Mouse (Mus musculus) megakaryocyte, embryonic 14.5 days (primary cell): ENCODE data around the gene Uri1. TPM values are rescaled to one million over a fixed set of nuclear protein-coding genes. Genes with fewer than 3 reads are reported as not detected.

Experiments
- H3K27me3 ChIP-seq: replicated peaks from 2 replicates; pipeline ENCODE3; 2012; ENCODE audit warnings: inconsistent platforms
- H3K36me3 ChIP-seq: replicated peaks from 2 replicates; pipeline ENCODE3; 2012; ENCODE audit warnings: low read length, inconsistent platforms, mixed read lengths
- H3K4me1 ChIP-seq: 2 replicates; pipeline ENCODE4 v1.6.1; 2012; ENCODE audit warnings: inconsistent platforms
- H3K4me3 ChIP-seq: replicated peaks from 2 replicates; pipeline ENCODE3; 2012; ENCODE audit warnings: moderate library complexity, mild to moderate bottlenecking, inconsistent platforms
- H3K9me3 ChIP-seq: 2 replicates; pipeline ENCODE4 v1.6.1; 2012; ENCODE audit warnings: inconsistent platforms
- FLI1 ChIP-seq: IDR thresholded peaks from 2 replicates; pipeline ENCODE4 v1.6.1; 2012; ENCODE audit warnings: low read length, inconsistent platforms, mixed read lengths
- GATA1 ChIP-seq: IDR thresholded peaks from 3 replicates; pipeline ENCODE4 v1.6.1; 2012; ENCODE audit warnings: mixed read lengths, low read length, inconsistent platforms, borderline replicate concordance
- polyA plus RNA-seq: library from polyadenylated mRNA; stranded (reverse); fragments of >175 nt; gene quantifications from 2 replicates; pipeline ENCODE4 v1.2.3, GENCODE M21; 2012; ENCODE audit warnings: low replicate concordance; ENCODE audit not compliant: insufficient read depth

Uri1 gene
- 2.9 and 5.6 TPM in 2 replicates for polyA plus RNA-seq

DNA sequence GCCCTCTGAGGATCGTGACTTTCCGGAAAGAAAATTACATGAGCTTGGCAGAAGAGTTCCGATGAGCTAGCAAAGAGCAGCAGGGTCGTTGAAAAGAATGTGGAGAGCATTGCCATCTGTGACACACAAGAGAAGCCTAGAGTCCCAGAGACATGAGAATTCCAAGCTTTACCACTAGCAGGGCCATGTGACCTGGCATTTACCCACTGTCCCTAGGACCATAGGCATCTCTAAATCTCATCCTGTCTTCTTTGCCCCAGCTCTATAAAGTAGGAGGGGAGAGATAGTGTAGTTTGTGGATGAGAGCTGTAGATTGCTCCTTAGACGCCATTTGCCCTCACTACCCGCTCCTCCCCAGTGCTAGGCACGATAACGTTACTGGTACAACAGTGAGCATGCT, at the start of gene Uri1:
Gene Uri1, minus strand, starts transcription at position 101 of the 400 bp plus-strand sequence.
- H3K27me3 ChIP-seq, result peaks cover 6% of the 10 kb centered on the region
- H3K4me1 ChIP-seq, result peaks cover 7% of the 10 kb centered on the region
- no peaks in the 10 kb centered on the region for H3K9me3 ChIP-seq
- H3K4me3 ChIP-seq, result no peak within 1 kb of the TSS
- TF ChIP-seq GATA1, result no peak
- no peak for TF ChIP-seq FLI1
- H3K36me3 ChIP-seq, result no peaks in the 10 kb centered on the region

DNA sequence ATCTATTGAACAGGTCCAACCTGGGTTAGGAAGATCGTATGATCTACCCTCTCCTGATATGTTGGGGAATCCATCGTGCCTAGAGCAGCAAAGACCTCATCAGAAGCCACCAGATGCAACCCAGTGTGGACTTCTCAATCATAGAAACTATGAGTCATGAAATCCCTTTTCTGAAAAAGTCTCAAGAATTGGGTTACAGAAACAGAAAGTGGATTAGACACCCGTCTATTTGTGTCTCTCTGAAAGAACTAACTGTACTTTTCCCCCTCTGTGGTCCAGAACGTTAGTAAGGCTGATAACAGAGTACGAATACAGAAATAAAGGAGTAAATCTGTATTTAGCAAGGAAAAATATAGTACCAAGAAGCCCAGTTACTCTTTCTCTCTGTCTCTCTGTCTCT, 47.7 kb upstream of the Uri1 start:
- TF ChIP-seq FLI1 (no peak), GATA1 (no peak)
- no peaks in the 10 kb centered on the region for H3K36me3 ChIP-seq
- H3K27me3 ChIP-seq, result peaks cover 20% of the 10 kb centered on the region
- H3K4me3 ChIP-seq, result peak overlapping the region; percentile 59
- H3K9me3 ChIP-seq, result 0 out of 2 replicates have a peak, but pooled peaks cover 4% of the 10 kb centered on the region
- peaks cover 28% of the 10 kb centered on the region for H3K4me1 ChIP-seq

DNA sequence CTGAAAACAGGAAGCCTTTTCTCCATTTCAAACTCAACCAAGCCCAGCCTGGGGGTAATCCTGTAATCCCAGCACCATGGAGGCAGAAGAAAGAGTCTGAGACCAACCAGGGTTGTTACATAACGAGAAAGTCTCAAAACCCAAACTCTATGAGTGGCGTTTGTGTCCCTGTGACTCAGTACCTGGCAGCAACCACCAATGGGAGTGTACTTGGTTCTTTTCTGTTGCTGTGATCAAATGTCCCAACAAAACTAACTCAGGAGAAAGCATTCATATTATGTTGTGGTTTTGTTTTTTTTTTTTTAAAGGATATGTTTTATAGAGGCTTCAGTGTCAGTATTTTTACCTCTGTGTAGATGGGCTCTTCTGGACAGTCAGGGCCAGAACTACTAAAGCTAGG, 47.3 kb upstream of the Uri1 start:
- peaks cover 20% of the 10 kb centered on the region for H3K27me3 ChIP-seq
- peaks cover 28% of the 10 kb centered on the region for H3K4me1 ChIP-seq
- H3K4me3 ChIP-seq, result peak overlapping the region; percentile 59
- no peaks in the 10 kb centered on the region for H3K36me3 ChIP-seq
- 0 out of 2 replicates have a peak, but pooled peaks cover 4% of the 10 kb centered on the region for H3K9me3 ChIP-seq
- TF ChIP-seq GATA1 (no peak), FLI1 (no peak)

DNA sequence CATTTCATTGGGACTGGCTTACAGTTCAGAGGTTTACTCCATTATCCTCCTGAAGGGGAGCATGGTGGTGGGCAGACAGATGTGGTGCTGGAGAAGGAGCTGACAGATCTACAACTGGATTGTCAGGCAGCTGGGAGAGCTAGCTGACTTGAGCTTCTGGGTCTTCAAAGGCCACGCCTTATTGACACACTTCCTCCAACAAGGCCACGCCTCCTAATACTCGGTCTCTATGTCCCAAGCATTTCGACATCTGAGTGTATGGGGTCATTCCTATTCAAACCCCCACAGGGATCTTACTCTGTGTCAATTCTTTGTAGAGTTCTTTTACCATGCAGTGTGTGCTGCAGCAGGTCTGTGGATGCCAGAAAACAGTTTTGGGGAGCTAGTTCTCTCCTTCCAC, 41.1 kb upstream of the Uri1 start:
- H3K9me3 ChIP-seq, result no peaks in the 10 kb centered on the region
- peaks cover 9% of the 10 kb centered on the region for H3K4me1 ChIP-seq
- H3K36me3 ChIP-seq, result no peaks in the 10 kb centered on the region
- TF ChIP-seq FLI1 (no peak), GATA1 (no peak)
- no peak overlapping the region for H3K4me3 ChIP-seq
- H3K27me3 ChIP-seq, result peaks cover 16% of the 10 kb centered on the region

DNA sequence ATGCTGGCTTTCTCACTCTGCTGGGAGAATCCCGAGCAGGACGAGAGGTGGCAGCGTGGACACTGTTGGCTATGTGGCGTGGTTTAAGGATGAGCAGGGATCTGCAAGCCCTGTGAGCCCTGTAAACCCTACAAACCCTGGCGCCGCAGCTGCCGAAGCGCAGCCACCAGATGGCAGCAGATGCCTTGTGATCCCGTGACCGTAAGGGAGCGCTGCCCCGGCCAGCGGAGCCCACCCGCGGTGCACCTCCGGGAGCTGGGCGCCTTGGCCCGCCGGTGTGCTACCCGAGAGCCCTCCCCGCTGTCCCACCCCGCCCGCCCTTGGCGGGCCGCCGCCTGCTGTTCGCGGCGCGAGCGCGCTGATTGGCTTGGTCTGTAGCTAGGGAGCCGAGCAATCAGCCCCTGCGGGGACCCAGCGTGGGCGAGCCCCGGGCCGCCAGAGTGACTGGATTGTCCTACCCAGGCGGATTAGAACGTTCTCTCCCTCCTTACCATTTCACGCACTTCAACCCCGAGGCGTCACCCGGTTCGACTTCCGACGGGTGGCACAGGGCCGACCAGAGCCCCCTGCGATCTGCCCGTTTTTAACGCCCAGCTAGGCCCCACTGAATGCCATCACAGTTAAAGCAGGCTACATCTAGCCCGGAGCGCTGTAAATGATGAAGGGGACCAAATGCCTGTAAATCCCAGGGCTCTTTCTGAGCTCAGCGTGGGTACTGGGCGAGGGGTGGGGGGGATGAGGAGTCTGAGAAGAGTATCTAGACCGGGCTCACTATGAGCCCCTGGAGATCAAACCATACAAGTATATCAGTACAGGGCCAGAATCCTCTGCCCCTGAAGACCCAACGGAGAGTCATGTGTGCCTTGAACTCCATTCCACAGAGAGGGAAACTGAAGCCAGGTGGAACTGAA, 38.0 kb upstream of the Uri1 start:
- Histone ChIP-seq H3K9me3 (no peaks in the 10 kb centered on the region), H3K4me3 (peak overlapping the region; percentile 90), H3K27me3 (peaks cover 15% of the 10 kb centered on the region), H3K4me1 (peaks cover 9% of the 10 kb centered on the region), H3K36me3 (no peaks in the 10 kb centered on the region)
- TF ChIP-seq GATA1 (no peak), FLI1 (no peak)

DNA sequence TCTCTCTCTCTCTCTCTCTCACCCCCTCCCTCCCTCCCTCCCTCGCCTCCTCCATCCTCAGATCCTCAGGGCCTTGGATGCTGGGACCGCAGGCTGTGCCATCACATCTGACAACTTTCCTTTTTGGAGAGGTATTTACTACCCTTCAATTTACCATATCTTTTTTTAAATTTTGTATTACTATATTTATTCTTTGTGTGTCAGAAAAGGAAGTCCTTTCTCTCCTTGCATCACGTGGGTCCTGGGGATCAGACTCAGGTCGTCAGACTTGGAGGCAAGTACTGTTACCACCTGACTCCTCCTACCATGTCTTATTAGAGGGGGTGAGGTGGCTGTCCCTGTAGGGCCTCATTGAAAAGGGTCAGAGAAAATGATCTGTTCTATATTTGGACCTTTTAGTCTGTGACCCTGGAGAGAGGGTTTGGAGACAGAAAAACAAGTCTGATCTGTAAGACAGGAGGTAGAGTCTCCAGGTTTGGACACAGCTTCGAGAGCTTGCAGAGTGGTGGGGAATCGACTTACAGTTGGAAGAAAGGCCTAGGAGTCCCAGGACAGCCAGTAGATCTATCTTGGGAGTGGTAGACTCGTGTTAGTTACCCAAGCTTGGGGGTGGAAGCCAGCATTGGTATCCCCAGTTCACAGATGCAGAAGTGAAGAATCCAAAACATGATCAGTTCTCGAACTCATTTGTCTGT, 36.4 kb upstream of the Uri1 start:
- TF ChIP-seq FLI1 (no peak), GATA1 (no peak)
- Histone ChIP-seq H3K4me3 (no peak overlapping the region), H3K4me1 (peaks cover 9% of the 10 kb centered on the region), H3K27me3 (peaks cover 21% of the 10 kb centered on the region), H3K9me3 (no peaks in the 10 kb centered on the region), H3K36me3 (no peaks in the 10 kb centered on the region)

DNA sequence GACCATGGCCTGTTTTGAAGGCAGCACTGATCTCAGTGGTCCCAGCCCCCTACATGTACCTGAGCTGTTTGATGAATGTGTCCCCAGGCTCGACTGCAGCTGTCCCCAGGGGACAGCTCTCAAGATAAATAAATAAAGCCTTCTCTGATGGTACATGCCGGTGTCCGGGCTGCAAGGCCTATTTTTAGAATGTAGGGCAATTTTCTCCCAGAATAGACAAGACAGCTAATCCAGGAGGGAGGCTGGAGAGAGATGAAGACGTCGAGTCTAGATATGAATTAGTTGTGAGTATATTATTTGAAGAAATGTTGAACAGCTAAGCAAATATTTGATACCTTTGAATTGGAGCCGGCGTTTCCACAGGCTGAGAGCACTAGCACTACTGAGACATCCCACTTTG, 35.7 kb upstream of the Uri1 start:
- H3K4me3 ChIP-seq, result no peak overlapping the region
- H3K9me3 ChIP-seq, result no peaks in the 10 kb centered on the region
- no peak for TF ChIP-seq GATA1
- no peak for TF ChIP-seq FLI1
- peaks cover 23% of the 10 kb centered on the region for H3K27me3 ChIP-seq
- no peaks in the 10 kb centered on the region for H3K36me3 ChIP-seq
- peaks cover 9% of the 10 kb centered on the region for H3K4me1 ChIP-seq

DNA sequence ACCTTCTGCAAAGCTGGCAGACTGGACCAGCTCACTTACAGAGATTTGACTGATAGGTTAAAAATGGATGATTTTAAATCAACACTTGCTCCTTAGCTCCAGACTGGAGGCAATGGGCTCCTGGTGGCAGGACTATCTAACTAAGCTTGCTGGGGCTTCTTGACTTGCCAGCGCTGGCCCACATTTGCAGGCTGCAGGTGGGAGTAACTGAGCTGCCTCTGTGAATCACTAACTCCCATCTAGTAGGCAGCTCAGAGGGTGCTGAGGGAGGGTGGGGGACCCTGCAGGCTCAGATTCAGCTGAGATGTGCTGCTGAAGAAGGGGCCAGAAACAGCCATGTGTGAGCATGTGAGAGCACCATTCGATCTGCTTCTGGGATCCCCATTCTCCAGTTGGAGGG, 32.6 kb upstream of the Uri1 start:
- TF ChIP-seq GATA1, result no peak
- no peak for TF ChIP-seq FLI1
- H3K36me3 ChIP-seq, result no peaks in the 10 kb centered on the region
- H3K9me3 ChIP-seq, result no peaks in the 10 kb centered on the region
- no peak overlapping the region for H3K4me3 ChIP-seq
- peaks cover 3% of the 10 kb centered on the region for H3K4me1 ChIP-seq
- peaks cover 23% of the 10 kb centered on the region for H3K27me3 ChIP-seq

DNA sequence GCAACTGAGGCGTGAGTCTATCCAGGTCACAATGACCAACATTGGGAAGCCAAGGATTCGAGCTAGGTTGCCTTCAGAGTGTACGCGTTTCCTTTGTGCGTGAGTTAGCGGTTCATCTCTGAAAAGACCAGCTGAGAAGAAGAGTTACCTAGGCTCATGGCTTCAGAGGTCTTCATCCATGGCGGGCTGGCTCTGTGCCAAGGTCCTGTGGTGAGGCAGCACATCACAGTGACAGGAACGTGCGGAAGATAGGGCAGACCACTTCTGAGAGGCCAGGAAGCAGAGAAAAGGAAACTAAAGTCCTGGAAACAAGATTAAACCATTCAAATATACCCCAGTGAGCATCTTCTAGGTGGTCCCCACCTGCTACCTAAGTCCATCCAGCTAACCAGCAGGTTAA, 30.9 kb upstream of the Uri1 start:
- no peak overlapping the region for H3K4me3 ChIP-seq
- TF ChIP-seq GATA1 (no peak), FLI1 (no peak)
- H3K27me3 ChIP-seq, result peaks cover 14% of the 10 kb centered on the region
- H3K36me3 ChIP-seq, result no peaks in the 10 kb centered on the region
- no peaks in the 10 kb centered on the region for H3K9me3 ChIP-seq
- no peaks in the 10 kb centered on the region; the same call in 1 of the 2 replicates for H3K4me1 ChIP-seq

DNA sequence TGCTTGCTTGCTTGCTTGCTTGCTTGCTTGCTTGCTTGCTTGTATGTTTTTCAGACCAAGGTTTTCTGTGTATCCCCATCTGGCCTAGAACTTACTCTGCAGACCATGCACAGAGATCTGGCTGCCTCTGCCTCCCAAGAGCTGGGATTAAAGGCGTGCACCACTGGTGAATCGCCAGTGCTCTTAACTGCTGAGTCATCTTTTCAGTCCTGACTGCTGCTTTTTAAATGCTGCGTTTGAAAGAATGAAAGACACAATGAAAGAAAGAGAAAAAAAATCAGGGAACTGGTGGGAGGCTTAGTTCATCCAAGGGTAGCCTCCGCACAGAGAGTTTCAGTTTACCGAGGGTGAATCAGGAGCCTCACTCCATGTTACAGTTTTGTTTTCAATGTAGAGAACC, 23.9 kb upstream of the Uri1 start:
- no peaks in the 10 kb centered on the region for H3K9me3 ChIP-seq
- peaks cover 5% of the 10 kb centered on the region for H3K27me3 ChIP-seq
- H3K36me3 ChIP-seq, result no peaks in the 10 kb centered on the region
- H3K4me3 ChIP-seq, result no peak overlapping the region
- no peaks in the 10 kb centered on the region for H3K4me1 ChIP-seq
- TF ChIP-seq GATA1, result no peak
- TF ChIP-seq FLI1, result no peak
